Mouse (Mus musculus) MEL (cell line): ENCODE data around the gene Ostc. TPM values are rescaled to one million over a fixed set of nuclear protein-coding genes. Genes with fewer than 3 reads are reported as not detected.
A peak's percentile ranks its signal among the peaks of the same experiment; 100 is the strongest.

ENCODE experiments used
- DNase-seq: peaks from one replicate; pipeline ENCODE4 v3.0.0; 2011; ENCODE audit warnings: low read depth, low spot score
- H3K27ac ChIP-seq: 2 replicates; pipeline ENCODE4 v1.5.1; 2012; ENCODE audit warnings: low read depth, mild to moderate bottlenecking, control low read depth, low read length, moderate library complexity; ENCODE audit not compliant: control insufficient read depth
- H3K27me3 ChIP-seq, 2 experiments: fragments of 150-350 bp in 1 of 2; sonication (generic) in 1 of 2; 2 replicates each; pipeline ENCODE4 v1.6.1; 2012; ENCODE audit warnings: low read length in 2 of 2, mild to moderate bottlenecking in 2 of 2, improper control_type of control experiment in 1 of 2, moderate library complexity in 1 of 2; ENCODE audit not compliant: insufficient read depth in 2 of 2, control insufficient read depth in 1 of 2
- H3K36me3 ChIP-seq, 2 experiments: 2 replicates each; pipeline ENCODE4 v1.6.1; 2012 to 2014; ENCODE audit warnings: low read length in 2 of 2, improper control_type of control experiment in 1 of 2, inconsistent platforms in 1 of 2, mild to moderate bottlenecking in 1 of 2; ENCODE audit not compliant: insufficient read depth in 2 of 2, control insufficient read depth in 1 of 2
- H3K4me1 ChIP-seq, 2 experiments: fragments of 150-350 bp in 1 of 2; sonication (generic) in 1 of 2; 2 replicates each; pipeline ENCODE4 v1.6.1; 2012; ENCODE audit warnings: low read length in 2 of 2, improper control_type of control experiment in 1 of 2, mild to moderate bottlenecking in 1 of 2; ENCODE audit not compliant: insufficient read depth in 2 of 2, control insufficient read depth in 1 of 2
- H3K4me3 ChIP-seq, 2 experiments: fragments of 150-350 bp in 1 of 2; sonication (generic) in 1 of 2; 2 replicates each; pipeline ENCODE4 v1.5.1; 2012; ENCODE audit warnings: low read depth in 2 of 2, low read length in 2 of 2, mild to moderate bottlenecking in 2 of 2, moderate library complexity in 2 of 2, control low read depth in 1 of 2, improper control_type of control experiment in 1 of 2; ENCODE audit not compliant: control insufficient read depth in 1 of 2, insufficient read depth in 1 of 2
- H3K79me2 ChIP-seq: 2 replicates; pipeline ENCODE4 v1.6.1; 2012; ENCODE audit warnings: mild to moderate bottlenecking, low read length, moderate library complexity; ENCODE audit not compliant: control insufficient read depth, poor library complexity, insufficient read depth
- H3K9ac ChIP-seq: 2 replicates; pipeline ENCODE4 v1.6.1; 2012; ENCODE audit warnings: low read depth, mild to moderate bottlenecking, control low read depth, low read length, moderate library complexity; ENCODE audit not compliant: control insufficient read depth, poor library complexity, severe bottlenecking
- H3K9me3 ChIP-seq: fragments of 150-350 bp; sonication (generic); replicated peaks from 2 replicates; pipeline ENCODE4 v1.6.1; 2012; ENCODE audit warnings: mild to moderate bottlenecking, low read length, improper control_type of control experiment, moderate library complexity; ENCODE audit not compliant: insufficient read depth
- BHLHE40 ChIP-seq: IDR thresholded peaks from 2 replicates; pipeline ENCODE4 v1.6.1; 2012; ENCODE audit warnings: low read depth, mild to moderate bottlenecking, inconsistent platforms, low read length, improper control_type of control experiment, borderline replicate concordance
- CHD1 ChIP-seq: IDR thresholded peaks from 2 replicates; pipeline ENCODE4 v1.6.1; 2012; ENCODE audit warnings: low read depth, mild to moderate bottlenecking, inconsistent platforms, low read length, improper control_type of control experiment
- CHD2 ChIP-seq: IDR thresholded peaks from 2 replicates; pipeline ENCODE4 v1.6.1; 2011; ENCODE audit warnings: low read length, improper control_type of control experiment
- CTCF ChIP-seq, 3 experiments: IDR thresholded peaks in 2 of 3; conservative IDR thresholded peaks in 1 of 3; 2 replicates each; pipeline ENCODE4 v1.5.1; 2011 to 2012; ENCODE audit warnings: low read length in 3 of 3, low read depth in 2 of 3, mild to moderate bottlenecking in 2 of 3, improper control_type of control experiment in 1 of 3, inconsistent platforms in 1 of 3, mixed read lengths in 1 of 3, moderate library complexity in 1 of 3; ENCODE audit not compliant: control insufficient read depth in 1 of 3, insufficient read depth in 1 of 3, poor library complexity in 1 of 3, severe bottlenecking in 1 of 3
- E2F4 ChIP-seq: IDR thresholded peaks from 2 replicates; pipeline ENCODE4 v1.6.1; 2011; ENCODE audit warnings: low read depth, low read length, improper control_type of control experiment, borderline replicate concordance
- EP300 ChIP-seq, 2 experiments: IDR thresholded peaks; 2 replicates each; pipeline ENCODE4 v1.6.1; 2011; ENCODE audit warnings: improper control_type of control experiment in 2 of 2, low read length in 2 of 2, low read depth in 1 of 2, mild to moderate bottlenecking in 1 of 2
- ETS1 ChIP-seq: IDR thresholded peaks from 2 replicates; pipeline ENCODE4 v1.6.1; 2012; ENCODE audit warnings: low read depth, mild to moderate bottlenecking, inconsistent platforms, low read length, improper control_type of control experiment, moderate library complexity
- GABPA ChIP-seq: IDR thresholded peaks from 2 replicates; pipeline ENCODE4 v1.6.1; 2012; ENCODE audit warnings: low read depth, mild to moderate bottlenecking, inconsistent platforms, low read length, improper control_type of control experiment, moderate library complexity
- GATA1 ChIP-seq: IDR thresholded peaks from 2 replicates; pipeline ENCODE4 v1.6.1; 2011; ENCODE audit warnings: low read depth, low read length, improper control_type of control experiment
- HCFC1 ChIP-seq: IDR thresholded peaks from 2 replicates; pipeline ENCODE4 v1.6.1; 2012; ENCODE audit warnings: low read depth, mild to moderate bottlenecking, inconsistent platforms, low read length, improper control_type of control experiment, moderate library complexity
- KAT2A ChIP-seq: conservative IDR thresholded peaks from 2 replicates; pipeline ENCODE4 v1.6.1; 2012; ENCODE audit warnings: low read depth, low read length, improper control_type of control experiment, inconsistent platforms
- MAFK ChIP-seq: IDR thresholded peaks from 2 replicates; pipeline ENCODE4 v1.6.1; 2011; ENCODE audit warnings: low read depth, mild to moderate bottlenecking, low read length, improper control_type of control experiment, borderline replicate concordance
- MAX ChIP-seq: IDR thresholded peaks from 2 replicates; pipeline ENCODE4 v1.6.1; 2011; ENCODE audit warnings: low read length, improper control_type of control experiment
- MAZ ChIP-seq: IDR thresholded peaks from 2 replicates; pipeline ENCODE4 v1.6.1; 2012; ENCODE audit warnings: low read depth, mild to moderate bottlenecking, inconsistent platforms, low read length, improper control_type of control experiment
- MEF2A ChIP-seq: IDR thresholded peaks from 2 replicates; pipeline ENCODE4 v1.6.1; 2014; ENCODE audit warnings: low read depth, mild to moderate bottlenecking, inconsistent platforms, low read length, improper control_type of control experiment; ENCODE audit not compliant: poor library complexity, insufficient replicate concordance, severe bottlenecking; ENCODE audit errors: extremely low read depth
- MXI1 ChIP-seq: IDR thresholded peaks from 2 replicates; pipeline ENCODE4 v1.6.1; 2011; ENCODE audit warnings: mild to moderate bottlenecking, low read depth, low read length, improper control_type of control experiment
- MYC ChIP-seq: IDR thresholded peaks from 2 replicates; pipeline ENCODE4 v1.6.1; 2011; ENCODE audit warnings: low read depth, mild to moderate bottlenecking, low read length, improper control_type of control experiment, moderate library complexity
- NELFE ChIP-seq: IDR thresholded peaks from 2 replicates; pipeline ENCODE4 v1.6.1; 2011; ENCODE audit warnings: low read depth, low read length, improper control_type of control experiment
- NRF1 ChIP-seq: IDR thresholded peaks from 2 replicates; pipeline ENCODE4 v1.6.1; 2014; ENCODE audit warnings: low read depth, mild to moderate bottlenecking, inconsistent platforms, low read length, improper control_type of control experiment, moderate library complexity; ENCODE audit not compliant: poor library complexity, insufficient read depth, severe bottlenecking
- POLR2A ChIP-seq, 2 experiments: IDR thresholded peaks; 2 replicates each; pipeline ENCODE4 v1.6.1; 2011 to 2012; ENCODE audit warnings: low read length in 2 of 2, mild to moderate bottlenecking in 2 of 2, control low read depth in 1 of 2, improper control_type of control experiment in 1 of 2, low read depth in 1 of 2, moderate library complexity in 1 of 2; ENCODE audit not compliant: control insufficient read depth in 1 of 2, insufficient read depth in 1 of 2, poor library complexity in 1 of 2
- POLR2AphosphoS2 ChIP-seq: IDR thresholded peaks from 2 replicates; pipeline ENCODE4 v1.6.1; 2011; ENCODE audit warnings: low read length, improper control_type of control experiment
- POLR2AphosphoS5 ChIP-seq: IDR thresholded peaks from 2 replicates; pipeline ENCODE4 v1.6.1; 2012; ENCODE audit warnings: low read depth, borderline replicate concordance, mild to moderate bottlenecking, inconsistent platforms, low read length, moderate library complexity, mixed read lengths
- RAD21 ChIP-seq: IDR thresholded peaks from 2 replicates; pipeline ENCODE4 v1.6.1; 2011; ENCODE audit warnings: mild to moderate bottlenecking, low read depth, low read length, improper control_type of control experiment
- RCOR1 ChIP-seq: IDR thresholded peaks from 2 replicates; pipeline ENCODE4 v1.6.1; 2012; ENCODE audit warnings: low read depth, mild to moderate bottlenecking, inconsistent platforms, low read length, improper control_type of control experiment
- SIN3A ChIP-seq: IDR thresholded peaks from 2 replicates; pipeline ENCODE4 v1.6.1; 2012; ENCODE audit warnings: low read length, improper control_type of control experiment, inconsistent platforms
- TAL1 ChIP-seq: IDR thresholded peaks from 2 replicates; pipeline ENCODE4 v1.6.1; 2012; ENCODE audit warnings: mild to moderate bottlenecking, inconsistent platforms, low read length, moderate library complexity, mixed read lengths
- TBP ChIP-seq: IDR thresholded peaks from 2 replicates; pipeline ENCODE4 v1.8.0; 2011; ENCODE audit warnings: low read depth, low read length, improper control_type of control experiment
- TCF12 ChIP-seq: IDR thresholded peaks from 2 replicates; pipeline ENCODE4 v1.6.1; 2014; ENCODE audit warnings: low read depth, mild to moderate bottlenecking, inconsistent platforms, low read length, improper control_type of control experiment, moderate library complexity
- UBTF ChIP-seq: IDR thresholded peaks from 2 replicates; pipeline ENCODE4 v1.6.1; 2012; ENCODE audit warnings: low read depth, mild to moderate bottlenecking, inconsistent platforms, low read length, improper control_type of control experiment, moderate library complexity, borderline replicate concordance; ENCODE audit not compliant: insufficient read depth
- USF1 ChIP-seq: IDR thresholded peaks from 2 replicates; pipeline ENCODE4 v1.6.1; 2014; ENCODE audit warnings: low read depth, mild to moderate bottlenecking, inconsistent platforms, low read length, improper control_type of control experiment, moderate library complexity
- USF2 ChIP-seq, 2 experiments: IDR thresholded peaks; 2 replicates each; pipeline ENCODE4 v1.6.1; 2011 to 2012; ENCODE audit warnings: improper control_type of control experiment in 2 of 2, low read length in 2 of 2, borderline replicate concordance in 1 of 2, inconsistent platforms in 1 of 2, low read depth in 1 of 2, mild to moderate bottlenecking in 1 of 2; ENCODE audit not compliant: insufficient read depth in 1 of 2
- ZC3H11A ChIP-seq: IDR thresholded peaks from 2 replicates; pipeline ENCODE4 v1.6.1; 2012; ENCODE audit warnings: low read depth, mild to moderate bottlenecking, inconsistent platforms, low read length, improper control_type of control experiment
- ZKSCAN1 ChIP-seq: IDR thresholded peaks from 2 replicates; pipeline ENCODE4 v1.6.1; 2012; ENCODE audit warnings: low read depth, mild to moderate bottlenecking, inconsistent platforms, low read length, improper control_type of control experiment, moderate library complexity
- ZMIZ1 ChIP-seq: IDR thresholded peaks from 2 replicates; pipeline ENCODE4 v1.6.1; 2012; ENCODE audit warnings: low read depth, mild to moderate bottlenecking, inconsistent platforms, low read length, improper control_type of control experiment, moderate library complexity
- polyA plus RNA-seq, 2 experiments: library from polyadenylated mRNA; stranded (reverse) in 1 of 2; unstranded in 1 of 2; fragments of >175 nt in 1 of 2; fragments of >200 nt in 1 of 2; gene quantifications; 2 replicates each; pipeline versions ENCODE4 v1.2.1 to v1.2.4; 2012; ENCODE audit warnings: low replicate concordance in 2 of 2, low read depth in 1 of 2; ENCODE audit not compliant: insufficient read length in 2 of 2, insufficient read depth in 1 of 2, missing spikeins in 1 of 2
- total RNA-seq: library from RNA; depleted of rRNA; stranded (reverse); fragments of 300-350 nt; gene quantifications from 2 replicates; pipeline ENCODE4 v1.2.3, GENCODE M21; 2012; rRNA removed

The Ostc gene
- total RNA-seq (185 and 196 TPM in 2 replicates), polyA plus RNA-seq (100 to 1,000 TPM in 1 of 2 experiments, not detected in 1; 199 TPM)

DNA sequence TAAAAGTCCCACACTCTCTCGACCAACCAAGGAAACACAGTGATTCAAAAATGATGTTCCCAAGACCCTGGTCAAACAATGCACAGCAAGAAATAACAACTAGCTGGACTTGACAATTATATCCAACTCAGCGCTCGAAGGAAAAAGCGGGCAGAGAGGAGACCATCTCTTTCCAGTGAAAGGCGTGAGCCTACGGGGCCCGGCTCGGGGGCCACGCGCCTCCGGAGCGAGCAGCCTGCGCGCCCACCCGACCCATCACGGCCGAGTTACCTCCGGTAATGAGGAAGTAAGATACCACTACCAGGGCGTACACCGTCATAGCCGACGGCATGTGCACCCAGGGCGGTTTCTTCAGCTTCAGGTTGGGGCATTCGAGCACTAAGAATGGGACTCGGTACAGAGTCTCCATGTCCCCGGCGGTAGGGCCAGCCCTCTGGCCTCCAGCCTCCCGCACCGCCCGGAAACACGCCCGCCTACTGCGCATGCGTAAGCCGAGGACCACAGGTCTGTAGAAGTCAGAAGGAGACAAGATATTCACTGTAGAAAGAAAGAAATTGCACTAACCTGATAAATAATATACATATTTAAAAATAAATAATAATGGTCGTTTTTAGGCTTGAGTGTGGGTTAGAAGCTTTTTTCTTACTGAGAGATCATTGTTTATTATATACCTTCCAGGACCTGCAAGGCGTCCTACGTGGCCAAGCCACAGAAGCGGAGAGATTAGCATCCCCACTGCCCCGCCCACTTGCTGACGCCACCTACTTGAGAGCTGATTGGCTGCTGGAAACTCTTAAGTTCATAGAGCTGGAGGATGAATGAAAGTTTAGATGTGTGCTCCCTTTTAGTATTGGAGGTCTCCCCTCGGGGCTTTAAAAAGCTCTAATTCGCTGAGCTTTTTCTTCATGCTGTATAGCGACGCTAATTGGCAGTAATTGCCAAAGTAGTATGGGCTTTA, at the start of gene Ostc:
Gene Ostc (minus strand): TSS at position 478 of the 958 bp plus-strand sequence.
- H3K9me3 ChIP-seq = no peaks in the 10 kb centered on the region
- DNase-seq = peak; percentile 99
- H3K4me3 ChIP-seq = peak within 1 kb of the TSS; percentile 64 to 100
- no peaks in the 10 kb centered on the region for H3K27me3 ChIP-seq
- peak within 1 kb of the TSS; percentile 90 for H3K27ac ChIP-seq
- peaks cover 0 to 7% of the 10 kb centered on the region in 2 experiments; a peak in 3 of 4 replicates for H3K36me3 ChIP-seq
- H3K79me2 ChIP-seq = peaks cover 26% of the 10 kb centered on the region
- H3K4me1 ChIP-seq = peaks cover 0 to 9% of the 10 kb centered on the region in 2 experiments; a peak in 2 of 4 replicates
- H3K9ac ChIP-seq = peak within 1 kb of the TSS; percentile 99
- TF ChIP-seq NRF1 (peak; percentile 86), TCF12 (peak; percentile 38; the same call in 1 of the 2 replicates), USF1 (no peak), NELFE (peak; percentile 88), POLR2A (IDR thresholded peaks at IDR 0.05; ENCODE audit: control insufficient read depth in 1 of 2, insufficient read depth in 1 of 2, low read depth in 1 of 2, low read length in 2 of 2, poor library complexity in 1 of 2) (peak; percentile 93), RCOR1 (no peak), MXI1 (peak; percentile 82), ZMIZ1 (peak; percentile 45; the same call in 1 of the 2 replicates), TAL1 (no peak), KAT2A (no peak), TBP (peak; percentile 95), CHD1 (no peak), GATA1 (peak; percentile 87), ETS1 (peak; percentile 49), RAD21 (no peak), BHLHE40 (no peak), SIN3A (peak; percentile 93), CTCF (IDR thresholded peaks at IDR 0.05 in 2 of 3, conservative IDR thresholded peaks at IDR 0.05 in 1 of 3; ENCODE audit: control insufficient read depth in 1 of 3, insufficient read depth in 1 of 3, low read depth in 2 of 3, low read length in 3 of 3, poor library complexity in 1 of 3, severe bottlenecking in 1 of 3) (no peak), MAX (peak; percentile 53; the same call in 1 of the 2 replicates), E2F4 (no peak), UBTF (0 out of 2 replicates have a peak, but pooled peaks have one; percentile 68), MAFK (no peak), MAZ (no peak), MYC (peak; percentile 61), ZC3H11A (no peak), POLR2AphosphoS2 (peak; percentile 82), EP300 (IDR thresholded peaks at IDR 0.05; ENCODE audit: low read depth in 1 of 2, low read length in 2 of 2) (no peak), GABPA (no peak), USF2 (IDR thresholded peaks at IDR 0.05; ENCODE audit: borderline replicate concordance in 1 of 2, insufficient read depth in 1 of 2, low read depth in 1 of 2, low read length in 2 of 2) (no peak), POLR2AphosphoS5 (no peak), HCFC1 (peak; percentile 86), MEF2A (no peak), CHD2 (no peak), ZKSCAN1 (no peak)
